Mouse (Mus musculus) testis, adult 2 months (tissue): ENCODE data around the gene Dusp8.

ENCODE experiments used
- CTCF ChIP-seq: fragments of 200-500 bp; IDR thresholded peaks from 2 replicates; pipeline ENCODE4 v1.5.1; 2012; ENCODE audit warnings: low read depth, mild to moderate bottlenecking, inconsistent platforms, low read length, moderate library complexity; ENCODE audit not compliant: control insufficient read depth, insufficient read depth, insufficient replicate concordance
- POLR2A ChIP-seq: fragments of 200-500 bp; IDR thresholded peaks from 2 replicates; pipeline ENCODE4 v1.6.1; 2012; ENCODE audit warnings: low read depth, mild to moderate bottlenecking, inconsistent platforms, low read length, moderate library complexity; ENCODE audit not compliant: control insufficient read depth

DNA sequence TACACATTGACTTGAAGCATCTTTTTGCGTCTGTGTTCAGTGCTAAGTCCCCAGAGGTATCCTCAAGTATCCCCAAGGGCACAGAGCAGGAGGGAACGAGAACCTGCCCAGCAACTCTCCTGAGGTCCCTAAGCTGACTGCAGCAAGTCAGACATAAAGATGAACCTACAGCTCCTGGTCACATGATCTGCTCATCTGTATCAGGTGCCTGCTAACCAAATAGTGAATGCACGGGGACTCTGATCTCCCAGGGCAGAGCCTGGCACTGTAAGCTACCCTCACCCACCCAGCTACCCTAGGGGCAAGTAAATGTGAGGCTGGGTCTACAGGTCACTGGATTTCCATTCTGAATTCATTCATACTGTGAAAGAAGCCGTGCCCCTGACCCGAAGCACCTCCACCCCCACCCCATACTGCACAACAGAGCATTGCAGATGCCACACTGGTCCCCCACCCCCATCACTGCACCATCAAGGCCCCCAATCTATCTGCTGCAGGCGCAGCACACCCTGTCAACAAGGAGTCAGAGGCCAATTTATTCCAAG is 1.9 kb downstream of the Dusp8 start:
- TF ChIP-seq CTCF (no peak), POLR2A (no peak)
